Mouse (Mus musculus) megakaryocyte, embryonic 14.5 days (primary cell): ENCODE data around the gene Aamp.

Experiments
- FLI1 ChIP-seq: IDR thresholded peaks from 2 replicates; pipeline ENCODE4 v1.6.1; 2012; ENCODE audit warnings: low read length, inconsistent platforms, mixed read lengths
- GATA1 ChIP-seq: IDR thresholded peaks from 3 replicates; pipeline ENCODE4 v1.6.1; 2012; ENCODE audit warnings: mixed read lengths, low read length, inconsistent platforms, borderline replicate concordance

DNA sequence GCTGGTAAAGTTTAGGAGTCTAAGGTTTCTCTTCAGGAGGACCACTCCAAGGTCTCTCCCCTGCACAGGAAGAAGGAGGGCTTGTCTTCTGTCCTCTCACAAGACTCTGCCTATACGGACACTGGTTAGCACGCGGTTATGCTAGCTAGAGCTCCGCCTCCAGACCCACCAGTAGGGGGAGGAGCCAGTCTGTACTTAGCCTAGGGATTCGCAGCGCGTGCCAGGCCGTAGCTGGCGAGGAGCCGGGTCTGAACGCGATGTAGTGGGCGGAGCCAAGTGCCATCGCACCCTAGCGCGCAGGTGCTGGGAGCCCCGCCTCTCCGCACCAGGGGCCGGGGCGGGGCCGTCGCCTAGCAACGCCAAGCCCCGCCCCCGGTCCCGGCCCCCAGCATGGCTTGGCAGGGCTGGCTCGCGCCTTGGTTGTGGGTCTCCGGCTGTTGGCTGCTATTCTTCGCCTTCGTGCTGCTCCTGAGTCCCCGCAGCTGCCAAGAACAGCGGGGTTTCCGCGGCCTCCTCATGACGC is 47.8 kb upstream of the Aamp start:
- TF ChIP-seq GATA1: no peak
- no peak for TF ChIP-seq FLI1
